Mouse (Mus musculus): ENCODE measurements around the gene Zfp455. TPM values are rescaled to one million over a fixed set of nuclear protein-coding genes. Genes with fewer than 3 reads are reported as not detected.

Gene Zfp455
- 1.5 TPM for total RNA-seq (2023)

GRCm38 (mm10) chr13:67194340-67194894 is at the start of gene Zfp455:
Gene Zfp455, plus strand, starts transcription at chr13:67194506.

GRCm38 (mm10) chr13:67172991-67173722 is 21.1 kb upstream of the Zfp455 start, which contains the start of gene Rsl1:
Gene Rsl1, plus strand, starts transcription at chr13:67173182.

Other genes starting within 250 kb of the Zfp455 start
- gene Zfp712, start 133.3 kb upstream of the Zfp455 start, total RNA-seq (2023), result 4.6 TPM
- 0.83 TPM for gene Zfp708, start 96.5 kb upstream of the Zfp455 start, total RNA-seq (2023)
- gene Gm28557, start 85.9 kb upstream of the Zfp455 start, total RNA-seq (2023), result 5.5 TPM
- not detected for gene Rslcan18, start 78.2 kb upstream of the Zfp455 start, total RNA-seq (2023)
- 3.3 TPM for gene Zfp759, start 72.8 kb upstream of the Zfp455 start, total RNA-seq (2023)
- gene Rsl1, start 21.3 kb upstream of the Zfp455 start, total RNA-seq (2023), result 6.3 TPM
- 1.8 TPM for gene Zfp458, start 84.0 kb downstream of the Zfp455 start, total RNA-seq (2023)
- 1.5 TPM for gene Zfp457, start 112.0 kb downstream of the Zfp455 start, total RNA-seq (2023)
- 12.8 TPM for gene Zfp595, start 138.1 kb downstream of the Zfp455 start, total RNA-seq (2023)
- gene Gm28044, start 166.0 kb downstream of the Zfp455 start, total RNA-seq (2023), result 5.7 TPM
- gene Zfp953, start 166.1 kb downstream of the Zfp455 start, total RNA-seq (2023), result 5.2 TPM
- gene Gm28041, start 181.2 kb downstream of the Zfp455 start, total RNA-seq (2023), result 1.7 TPM
- 5.5 TPM for gene Zfp456, start 181.3 kb downstream of the Zfp455 start, total RNA-seq (2023)
- gene Zfp429, start 205.3 kb downstream of the Zfp455 start, total RNA-seq (2023), result 11.6 TPM
- 4.3 TPM for gene Zfp459, start 226.9 kb downstream of the Zfp455 start, total RNA-seq (2023)